Mouse (Mus musculus) fat pad, adult 2 months (tissue): Measurements from ENCODE around the gene Zcchc2.

Experiments used
- DNase-seq: peaks from one replicate; pipeline ENCODE4 v3.0.0-alpha.2; 2011; ENCODE audit warnings: low read depth, low spot score; ENCODE audit errors: extremely low read depth

Zcchc2 gene

DNA sequence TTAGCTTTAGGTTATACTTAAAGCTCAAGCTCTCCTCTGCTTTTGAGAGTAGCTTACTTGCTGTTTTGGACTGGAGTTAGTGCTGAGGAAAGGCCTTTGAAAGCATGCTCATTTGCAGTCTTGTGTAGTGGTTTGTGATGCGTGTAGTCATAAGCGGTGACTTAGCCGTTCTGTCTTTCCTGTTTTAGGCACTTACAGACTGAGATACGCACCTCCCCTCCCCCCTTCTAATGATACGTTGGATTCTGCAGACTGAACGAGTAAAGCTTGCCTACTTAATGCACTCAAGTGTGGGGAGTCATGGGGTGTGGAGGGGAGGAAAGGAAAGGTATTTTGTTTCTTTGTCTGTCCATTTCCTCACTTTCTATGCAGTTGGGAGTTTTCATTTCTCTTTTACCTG lies 41.7 kb downstream of the Zcchc2 start:
- no peak for DNase-seq

DNA sequence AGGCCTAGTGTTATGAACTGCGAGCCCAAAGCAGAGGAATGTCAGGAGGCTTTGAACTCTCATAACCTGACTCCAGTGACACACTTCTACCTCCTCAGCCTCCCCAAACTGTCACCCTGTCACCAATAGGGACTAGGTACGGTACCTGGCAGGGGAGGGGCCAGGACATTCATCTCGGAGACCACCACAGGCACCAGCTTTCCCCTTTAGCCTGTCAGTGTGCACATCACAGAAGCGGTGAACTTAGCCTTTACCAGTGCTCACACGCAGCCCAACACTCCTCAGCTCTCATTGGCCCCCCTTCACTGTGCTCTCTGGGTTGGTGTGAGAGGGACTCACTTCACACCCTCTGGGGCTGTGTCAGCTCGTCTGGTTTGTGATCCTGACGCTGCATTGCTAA lies 44.6 kb downstream of the Zcchc2 start:
- no peak for DNase-seq

DNA sequence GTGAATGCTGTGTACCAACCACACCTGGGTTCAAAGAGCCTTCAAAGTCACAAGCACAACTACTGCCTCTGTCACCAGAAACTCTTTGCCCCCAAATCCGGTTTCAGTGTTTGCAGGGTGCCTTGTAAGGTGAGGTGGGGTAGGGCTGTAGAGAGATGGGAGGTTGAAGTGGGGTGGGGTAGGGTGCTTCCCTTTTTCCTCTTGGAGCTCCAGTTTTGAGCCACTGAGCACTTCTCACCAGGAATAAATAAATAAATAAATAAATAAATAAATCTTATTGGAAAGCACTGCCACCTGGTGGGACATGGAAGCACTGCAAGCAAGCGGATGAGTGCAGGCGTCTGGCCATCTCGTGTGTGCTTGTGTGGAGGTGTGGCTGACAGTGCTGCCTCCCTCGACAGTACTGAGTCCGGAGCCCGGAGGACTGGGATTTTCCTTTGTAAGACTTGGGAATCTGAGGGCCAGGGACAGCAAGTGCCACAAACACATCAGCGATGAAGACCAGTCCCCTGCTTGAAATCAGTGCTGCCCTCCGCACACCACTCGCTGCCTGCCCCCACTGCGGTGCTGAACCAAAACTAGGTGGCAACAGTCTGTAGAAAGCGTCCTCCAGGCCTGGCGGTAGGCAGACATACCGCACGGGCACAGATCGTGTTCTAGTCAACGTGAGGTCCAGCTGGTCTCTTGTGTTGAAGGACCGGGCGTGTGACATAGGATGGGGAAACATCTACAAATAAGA lies 46.8 kb downstream of the Zcchc2 start:
- DNase-seq: no peak

DNA sequence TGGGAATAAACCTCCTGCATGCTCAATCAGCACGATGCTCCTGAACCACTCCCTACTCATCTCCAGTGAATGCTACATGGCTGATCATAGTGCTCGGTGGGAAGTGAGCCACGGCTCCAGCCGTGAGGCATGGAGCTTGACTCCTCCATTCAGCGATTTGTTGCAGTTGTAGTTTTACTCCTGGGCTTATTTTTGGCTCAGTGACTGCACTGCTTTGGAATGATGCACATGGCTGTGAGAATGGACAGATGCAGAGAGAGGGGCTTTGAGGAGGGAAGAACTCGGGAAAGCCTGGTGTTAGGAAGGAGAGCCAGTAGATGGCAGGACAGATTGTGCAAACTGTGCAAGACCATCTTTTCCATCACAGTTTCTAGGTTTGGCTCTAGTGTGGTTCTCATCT lies 49.1 kb downstream of the Zcchc2 start:
- no peak for DNase-seq

DNA sequence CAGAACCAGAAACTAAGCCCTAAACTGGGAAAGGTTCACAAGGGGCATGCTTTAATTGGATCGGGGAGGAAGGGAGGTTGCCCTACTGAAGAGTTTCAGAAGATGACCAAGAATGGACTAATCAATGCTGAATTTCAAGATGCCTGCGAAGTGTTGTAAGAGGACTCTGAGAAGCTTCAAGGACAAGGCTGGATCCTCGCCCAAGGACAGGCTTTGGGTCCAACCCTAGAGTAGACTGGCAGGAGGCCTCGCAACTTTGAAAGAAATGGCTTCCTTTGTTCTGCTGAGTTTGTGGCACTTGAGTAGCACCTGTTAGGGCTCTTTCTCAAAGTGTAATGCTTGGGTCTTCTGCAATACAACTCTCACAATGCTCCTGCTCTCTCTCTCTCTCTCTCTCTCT lies 50.1 kb downstream of the Zcchc2 start:
- no peak for DNase-seq

DNA sequence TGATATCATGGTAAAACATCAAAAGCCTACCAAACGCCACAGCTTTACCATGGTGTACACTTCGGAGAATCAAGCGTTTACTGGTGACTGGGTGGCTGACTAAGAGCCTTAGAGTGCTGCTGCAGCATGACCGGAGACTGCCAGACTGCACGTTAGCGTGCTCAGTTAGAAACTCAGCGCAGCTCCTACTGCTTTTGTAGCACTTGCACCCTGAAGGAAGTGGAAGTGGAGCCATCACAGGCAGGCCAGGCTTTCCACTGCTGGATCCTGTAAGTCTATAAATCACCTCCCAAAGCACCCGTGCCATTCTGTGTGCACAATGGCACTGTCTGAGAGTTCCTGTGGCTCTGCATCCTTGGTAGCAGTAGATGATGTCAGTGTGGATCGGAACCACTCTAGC lies 52.0 kb downstream of the Zcchc2 start:
- no peak for DNase-seq

DNA sequence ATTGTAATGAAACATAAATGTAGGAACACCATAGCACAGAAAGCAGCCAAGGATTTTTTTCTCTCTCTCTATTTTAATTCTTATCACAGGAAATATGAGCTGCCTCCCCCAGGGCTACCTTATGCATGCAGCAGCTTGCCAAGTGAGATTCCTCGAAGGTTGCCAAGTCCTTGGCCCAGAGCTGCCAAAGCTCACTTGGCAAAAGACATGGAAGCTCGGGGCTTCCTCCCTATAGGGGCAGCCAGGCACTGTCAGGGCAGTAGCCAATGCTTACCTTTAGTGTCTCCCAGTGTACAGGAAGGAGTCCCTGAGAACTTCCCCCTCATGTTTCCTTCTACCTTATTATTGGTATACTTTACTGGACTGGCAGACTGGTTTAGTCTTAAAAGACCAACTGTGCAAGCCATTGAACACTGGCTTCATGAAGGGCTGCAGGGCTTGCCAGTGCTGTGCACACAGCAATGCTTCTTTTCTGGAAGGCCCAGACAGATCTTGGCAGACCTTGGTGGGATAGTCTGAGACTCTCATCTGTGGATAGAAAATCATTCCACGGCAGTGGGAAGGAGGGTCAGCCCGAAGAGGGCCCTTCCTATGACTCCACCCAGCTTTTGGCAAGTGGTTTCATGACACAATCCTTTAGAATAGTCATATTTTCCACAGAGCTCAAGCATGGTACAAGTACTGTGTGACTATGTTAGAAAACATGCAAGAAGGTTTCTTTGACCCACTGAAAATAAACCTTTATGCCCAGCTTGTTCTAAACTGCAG lies 53.0 kb downstream of the Zcchc2 start:
- no peak for DNase-seq

DNA sequence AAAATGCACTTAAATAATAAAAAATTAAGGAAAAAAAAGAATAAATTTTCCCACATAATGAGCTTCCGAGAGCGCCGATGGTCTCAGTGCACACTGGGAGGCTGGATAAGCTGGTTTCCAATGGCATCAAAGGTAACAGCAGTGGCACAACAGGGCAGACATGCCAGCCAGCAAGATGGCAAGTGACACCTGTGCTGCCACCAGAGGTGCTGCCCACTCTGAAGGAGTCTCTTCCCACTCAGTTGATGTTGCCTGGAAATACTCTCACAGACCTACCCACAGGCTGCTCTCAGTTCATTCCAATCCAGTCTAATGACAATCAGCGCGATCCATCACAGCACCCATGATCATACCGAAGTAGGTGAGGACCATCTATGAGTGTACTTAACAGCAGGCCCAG lies 58.8 kb downstream of the Zcchc2 start:
- DNase-seq: no peak

DNA sequence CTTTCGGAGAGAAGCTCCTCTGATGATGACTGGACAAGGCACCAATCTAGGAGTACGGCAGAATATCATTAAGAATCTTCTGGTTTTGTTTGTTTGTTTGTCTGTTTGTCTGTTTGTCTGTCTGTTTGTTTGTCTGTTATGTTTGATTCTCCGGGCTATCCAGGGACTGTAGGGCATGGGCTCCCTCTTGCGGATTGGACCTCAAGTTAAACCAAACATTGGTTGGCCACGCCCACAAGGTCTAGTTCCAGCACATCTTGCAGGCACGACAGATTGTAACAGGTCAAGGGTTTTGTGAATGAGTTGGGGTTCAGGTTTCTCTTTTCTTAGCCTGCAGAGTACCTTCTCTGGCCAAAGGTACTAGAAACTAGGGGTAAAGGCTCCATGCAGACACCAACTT lies 64.8 kb downstream of the Zcchc2 start:
- DNase-seq: no peak

DNA sequence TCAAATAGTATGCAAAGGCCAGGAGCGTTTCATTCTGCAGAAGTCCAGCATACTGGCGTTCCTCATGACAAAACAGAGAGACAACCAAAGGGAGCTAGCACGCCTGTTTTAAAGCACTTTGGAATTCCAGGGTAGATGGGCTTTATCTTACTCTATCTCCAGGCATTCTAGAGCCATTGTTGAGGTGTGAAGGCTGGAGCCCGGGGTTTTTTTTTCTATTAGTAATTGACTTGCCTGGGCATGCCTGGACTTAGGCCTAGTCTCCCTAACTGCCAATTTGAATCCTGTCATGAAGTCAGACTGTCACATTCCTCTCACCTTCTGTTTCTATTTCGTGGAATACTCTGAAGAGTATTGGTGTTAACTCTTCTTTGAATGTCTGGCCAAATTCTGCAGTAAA lies 68.1 kb downstream of the Zcchc2 start:
- no peak for DNase-seq

DNA sequence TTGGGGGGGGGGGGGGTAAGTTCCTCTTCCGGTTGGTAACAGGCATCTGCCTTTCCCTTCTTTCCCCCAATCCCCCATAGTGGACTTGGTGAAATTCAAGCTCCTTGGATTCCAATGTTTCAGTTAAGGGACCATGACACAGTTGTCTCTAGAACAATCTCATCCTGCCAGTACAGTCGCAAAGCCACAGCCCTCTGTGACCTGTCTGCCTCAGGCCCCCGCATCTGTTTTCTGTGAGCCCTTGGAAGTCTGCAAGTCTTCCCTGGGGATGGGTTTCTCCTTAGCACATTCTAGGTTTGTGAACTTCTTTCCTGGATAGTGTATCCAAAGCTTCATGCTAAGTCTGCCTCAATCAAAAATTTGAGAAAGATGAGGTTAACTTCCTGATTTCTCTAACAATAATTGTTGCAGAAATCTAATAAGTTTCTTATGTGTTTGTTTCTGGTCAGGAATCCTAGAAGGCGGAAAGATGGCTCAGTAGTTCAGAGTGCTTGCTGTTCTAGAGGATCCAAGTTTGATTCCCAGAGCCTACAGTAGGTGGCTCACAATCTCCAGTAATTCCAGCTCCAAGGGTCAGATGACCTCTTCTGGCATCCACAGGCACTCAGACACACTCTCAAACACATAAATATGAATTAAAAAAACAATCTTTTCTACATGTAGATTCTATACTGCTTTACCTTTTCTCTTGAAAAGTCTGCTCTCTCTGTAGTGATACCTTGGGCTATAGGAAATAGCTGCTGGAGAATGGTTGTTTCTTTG lies 69.5 kb downstream of the Zcchc2 start:
- DNase-seq: no peak

DNA sequence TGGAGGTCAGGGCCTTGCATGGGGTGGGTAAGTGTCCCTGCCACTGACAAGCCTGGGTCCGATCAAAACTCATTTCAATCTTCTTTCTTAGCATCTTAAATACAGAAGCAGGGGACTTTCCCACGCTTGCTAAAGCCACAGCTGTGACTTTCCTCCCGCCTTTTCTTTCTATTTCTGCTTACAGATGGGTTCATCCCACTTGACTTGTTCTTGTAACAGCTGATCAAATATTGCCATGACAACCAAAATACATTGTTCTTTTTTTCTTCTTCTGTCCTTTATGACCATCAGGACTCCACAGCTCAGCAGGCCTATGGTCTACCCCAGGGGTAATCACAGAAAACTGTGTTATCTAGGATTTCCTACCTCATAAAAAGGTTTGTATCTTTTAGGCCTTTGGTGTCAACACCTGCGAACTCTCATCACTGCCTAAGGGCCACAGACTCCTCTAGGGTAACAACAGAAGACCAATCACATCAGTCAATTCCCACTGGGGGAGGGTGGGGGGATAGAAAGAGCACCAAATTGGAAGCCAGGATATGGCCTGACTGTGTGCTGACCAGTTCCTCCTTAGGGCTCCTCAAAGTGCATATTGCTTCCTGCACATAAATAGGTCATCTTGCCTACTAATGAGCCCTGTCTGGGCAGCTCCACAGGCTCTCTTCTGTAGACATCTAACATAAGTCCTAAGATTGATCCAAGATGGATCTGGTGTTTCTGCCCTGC lies 71.1 kb downstream of the Zcchc2 start:
- DNase-seq: no peak

DNA sequence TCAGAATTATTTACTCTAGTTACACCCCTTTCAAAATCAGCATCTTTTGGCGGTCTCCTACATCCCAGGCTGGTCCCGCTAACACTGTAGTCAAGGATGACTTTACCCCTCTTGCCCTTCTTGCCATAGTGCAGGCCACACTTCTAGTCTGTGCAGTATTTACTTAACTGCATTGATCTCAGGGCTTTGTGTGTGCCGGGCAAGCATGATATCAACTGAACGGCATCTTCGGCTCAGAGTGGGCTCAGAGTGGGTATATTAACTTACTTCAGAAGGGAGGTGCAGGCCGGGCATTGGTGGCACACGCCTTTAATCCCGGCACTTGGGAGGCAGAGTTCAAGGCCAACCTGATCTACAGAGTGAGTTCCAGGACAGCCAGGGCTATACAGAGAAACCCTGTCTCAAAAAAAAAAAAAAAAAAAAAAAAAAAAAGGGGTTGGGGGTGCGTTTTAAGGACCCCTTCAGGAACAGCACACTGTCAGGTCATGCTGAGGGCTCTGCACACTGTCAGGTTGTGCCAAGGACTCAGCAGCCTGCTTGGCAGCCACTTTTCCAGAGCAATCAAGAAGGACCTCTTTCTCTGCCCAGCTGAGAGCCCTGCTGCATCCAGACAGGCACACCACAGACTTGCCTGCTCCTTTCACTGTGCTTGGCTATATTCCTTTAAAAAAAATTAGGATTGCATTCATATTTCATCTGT lies 72.8 kb downstream of the Zcchc2 start:
- DNase-seq: no peak

DNA sequence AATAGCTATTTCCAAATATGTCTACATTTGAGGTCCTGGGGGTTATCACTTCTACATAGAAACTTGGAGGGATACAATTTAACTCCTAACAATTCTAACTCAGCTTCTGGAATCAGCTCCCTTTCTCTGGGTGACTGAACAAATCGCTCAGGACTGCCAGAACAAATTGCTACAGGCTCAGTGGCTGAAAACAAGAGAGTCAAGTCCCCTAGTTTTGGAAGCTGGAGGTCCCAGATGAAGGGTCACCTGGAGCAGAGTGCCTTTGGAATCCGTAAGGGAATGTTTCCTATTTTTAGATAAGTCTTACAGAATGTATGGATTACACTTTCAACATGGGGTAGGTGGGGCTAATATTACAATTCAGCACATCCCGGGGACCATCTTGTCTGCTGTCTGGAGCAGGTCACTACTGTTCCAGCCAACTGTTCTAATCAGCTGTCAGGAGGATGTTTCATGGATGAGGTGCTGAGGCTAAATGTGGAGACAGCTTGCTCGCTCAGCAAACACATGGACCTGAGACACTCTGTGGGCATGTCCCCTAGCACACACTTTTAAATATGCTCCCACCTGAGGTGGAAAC lies 73.5 kb downstream of the Zcchc2 start:
- DNase-seq: no peak

DNA sequence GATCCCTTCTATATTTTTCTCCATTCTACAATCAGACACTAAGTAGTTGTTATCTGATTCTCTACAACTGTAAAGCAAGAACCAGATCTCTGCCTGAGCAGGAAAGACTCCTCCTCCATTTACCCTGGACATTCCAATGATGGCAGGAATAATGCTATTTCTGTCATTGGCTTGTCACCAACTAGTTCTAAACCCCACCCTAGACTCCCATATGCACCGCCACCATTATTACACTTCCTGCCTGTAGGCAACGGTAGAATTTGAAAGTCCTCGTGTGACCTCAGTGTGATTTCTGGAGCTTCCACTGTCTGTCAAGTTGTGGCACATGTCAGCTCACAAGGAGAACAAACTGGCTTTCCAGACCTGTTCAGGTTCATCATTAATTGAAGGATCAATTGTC lies 74.1 kb downstream of the Zcchc2 start:
- DNase-seq: no peak

DNA sequence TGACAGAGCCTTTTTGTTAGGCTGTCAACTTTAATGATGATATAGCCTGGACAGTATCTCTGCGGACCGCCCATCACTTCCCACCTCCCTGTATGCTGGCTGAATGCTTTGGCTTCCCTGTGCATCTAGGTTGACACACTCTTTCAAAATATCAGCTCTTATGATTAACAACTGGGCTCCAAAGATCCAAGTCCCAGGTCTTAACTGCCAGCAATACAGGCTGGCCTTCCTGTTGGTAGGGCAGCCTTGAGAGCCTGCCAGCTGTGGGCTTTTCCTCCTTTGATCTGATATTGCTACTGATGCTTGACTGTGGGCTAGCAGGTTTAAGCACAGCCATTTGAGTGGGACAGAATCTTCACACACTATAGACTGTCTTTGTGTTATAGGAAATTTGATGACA lies 74.5 kb downstream of the Zcchc2 start:
- DNase-seq: no peak

DNA sequence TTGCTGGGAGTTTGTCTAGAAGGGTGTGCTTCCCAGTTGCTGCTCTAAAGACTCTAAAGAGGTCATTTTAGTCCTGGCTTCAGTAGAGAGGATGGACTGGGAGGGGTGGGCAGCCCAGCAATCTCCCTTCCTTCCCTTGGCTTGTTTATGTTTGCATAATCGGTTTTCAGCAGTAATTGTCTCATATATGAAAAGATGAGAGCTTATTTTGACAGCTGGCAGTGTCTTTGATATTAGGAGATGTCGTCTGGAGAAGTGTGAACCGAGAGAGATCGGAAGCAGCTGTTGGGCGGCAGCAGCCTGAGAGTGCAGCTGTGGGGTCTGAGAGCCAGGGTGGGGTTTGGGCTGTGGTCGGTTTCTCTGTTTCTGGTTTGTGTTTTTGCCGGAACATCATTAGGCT lies 75.5 kb downstream of the Zcchc2 start:
- no peak for DNase-seq

DNA sequence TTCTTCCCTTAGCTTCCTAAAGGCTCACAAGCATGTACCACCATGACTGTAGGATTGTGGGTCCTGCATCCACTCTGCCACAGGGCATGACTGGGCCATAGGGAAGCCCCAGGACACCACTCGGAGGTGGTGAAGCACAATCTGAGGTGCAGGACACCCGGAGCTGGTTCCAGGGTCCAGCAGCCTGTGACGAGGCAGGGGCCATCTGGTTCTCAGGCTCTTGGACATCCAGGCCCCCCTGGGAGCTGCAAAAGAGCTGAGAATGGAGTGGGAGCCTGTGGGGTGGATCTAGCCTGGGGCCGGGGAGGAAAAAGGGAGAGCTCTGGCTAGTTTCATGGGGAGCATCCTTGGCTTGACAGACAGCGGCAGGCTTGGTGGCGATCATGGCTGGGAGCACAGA lies 77.1 kb downstream of the Zcchc2 start:
- DNase-seq: no peak

DNA sequence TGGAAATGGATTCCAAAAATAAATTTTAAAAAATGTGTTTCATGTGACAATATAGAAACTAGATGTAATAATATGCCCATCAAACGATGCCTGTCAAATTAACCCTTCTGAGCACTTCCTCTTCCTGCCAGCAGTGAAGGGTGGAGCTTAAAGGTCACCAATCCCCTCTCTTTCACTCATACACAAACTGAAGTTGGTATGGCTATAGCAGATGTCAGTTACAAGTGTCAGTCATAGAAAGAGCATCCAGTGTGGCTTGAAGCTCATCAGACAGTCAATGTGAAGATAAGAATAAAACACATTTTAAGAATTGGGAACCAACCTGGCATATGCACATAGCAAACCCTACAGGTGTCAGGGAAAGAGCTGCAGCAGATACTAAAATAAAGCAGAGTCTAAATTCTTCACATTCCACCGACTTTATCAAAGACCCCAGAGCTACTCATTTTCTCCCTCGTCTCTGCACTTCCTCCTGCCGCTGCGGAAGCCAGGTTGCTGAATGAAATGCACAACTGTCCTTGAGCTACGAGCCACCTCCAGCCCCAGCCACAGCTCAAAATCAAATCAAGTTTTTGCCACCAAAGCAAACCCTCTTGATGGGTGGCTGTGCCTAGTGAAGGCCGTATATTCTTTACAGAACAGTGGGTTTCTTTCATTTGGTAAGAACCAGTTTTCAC lies 79.8 kb downstream of the Zcchc2 start:
- no peak for DNase-seq

DNA sequence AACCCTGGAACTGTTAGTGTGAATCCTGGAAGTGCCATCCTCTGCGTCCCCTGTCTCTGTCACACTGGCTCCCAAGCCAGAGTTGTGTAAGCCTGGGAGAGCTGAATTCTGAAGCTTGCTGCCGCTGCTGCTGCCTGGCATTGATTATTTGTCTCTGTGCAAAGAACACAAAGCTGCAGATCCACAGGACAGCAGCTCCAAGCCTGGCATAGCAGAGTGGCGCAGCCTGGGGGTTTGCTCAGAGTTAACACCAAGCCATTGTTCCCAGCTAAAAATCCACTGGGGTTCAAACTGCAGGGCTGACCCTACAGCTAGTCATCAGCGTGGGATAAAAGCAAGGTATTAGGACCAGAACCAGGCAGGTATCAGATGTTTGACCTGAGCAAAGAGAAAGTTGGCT lies 80.6 kb downstream of the Zcchc2 start:
- no peak for DNase-seq
